Mouse (Mus musculus): Measurements from ENCODE around the gene Coq2.

The Coq2 gene

GRCm38 (mm10) chr5:100663011-100663410, 11.9 kb downstream of the Coq2 start:
- in situ Hi-C loops (cut with MboI), result loop anchor here (5.0 kb wide), 1 partner anchor 111 kb away; no protein-coding TSS in a partner anchor

- in situ Hi-C loops (cut with MboI), result no loop called here
Observed at GRCm38 (mm10) chr5:100658460-100658859, 16.5 kb downstream of the Coq2 start.

- in situ Hi-C loops (cut with MboI), result no loop called here
Observed at GRCm38 (mm10) chr5:100656352-100656751, 18.6 kb downstream of the Coq2 start.

GRCm38 (mm10) chr5:100652327-100652726, 22.6 kb downstream of the Coq2 start:
- in situ Hi-C loops (cut with MboI), result no loop called here

- in situ Hi-C loops (cut with MboI), result no loop called here
Observed at GRCm38 (mm10) chr5:100651486-100651885, 23.5 kb downstream of the Coq2 start.

GRCm38 (mm10) chr5:100650969-100651368, 24.0 kb downstream of the Coq2 start:
- in situ Hi-C loops (cut with MboI), result no loop called here

GRCm38 (mm10) chr5:100648546-100648945, 26.4 kb downstream of the Coq2 start:
- in situ Hi-C loops (cut with MboI), result no loop called here

GRCm38 (mm10) chr5:100648046-100648445, 26.9 kb downstream of the Coq2 start:
- in situ Hi-C loops (cut with MboI), result no loop called here

- in situ Hi-C loops (cut with MboI), result no loop called here
Observed at GRCm38 (mm10) chr5:100646558-100646957, 28.4 kb downstream of the Coq2 start.

- in situ Hi-C loops (cut with MboI), result no loop called here
Observed at GRCm38 (mm10) chr5:100643991-100644535, 30.9 kb downstream of the Coq2 start.

GRCm38 (mm10) chr5:100643253-100643990, 31.5 kb downstream of the Coq2 start:
- in situ Hi-C loops (cut with MboI), result no loop called here

- in situ Hi-C loops (cut with MboI), result no loop called here
Observed at GRCm38 (mm10) chr5:100642316-100642715, 32.6 kb downstream of the Coq2 start.

- in situ Hi-C loops (cut with MboI), result no loop called here
Observed at GRCm38 (mm10) chr5:100638483-100638882, 36.5 kb downstream of the Coq2 start.

- in situ Hi-C loops (cut with MboI), result no loop called here
Observed at GRCm38 (mm10) chr5:100636794-100637544, 38.0 kb downstream of the Coq2 start.

- in situ Hi-C loops (cut with MboI), result no loop called here
Observed at GRCm38 (mm10) chr5:100635908-100636307, 39.0 kb downstream of the Coq2 start.

GRCm38 (mm10) chr5:100634885-100635478, 40.0 kb downstream of the Coq2 start:
- in situ Hi-C loops (cut with MboI), result no loop called here

- in situ Hi-C loops (cut with MboI), result no loop called here
Observed at GRCm38 (mm10) chr5:100632540-100633129, 42.3 kb downstream of the Coq2 start.

- in situ Hi-C loops (cut with MboI), result no loop called here
Observed at GRCm38 (mm10) chr5:100628807-100629206, 46.1 kb downstream of the Coq2 start.

- in situ Hi-C loops (cut with MboI), result no loop called here
Observed at GRCm38 (mm10) chr5:100626526-100626925, 48.4 kb downstream of the Coq2 start.

GRCm38 (mm10) chr5:100624743-100625360, 50.1 kb downstream of the Coq2 start:
- in situ Hi-C loops (cut with MboI), result no loop called here

- in situ Hi-C loops (cut with MboI), result no loop called here
Observed at GRCm38 (mm10) chr5:100622509-100623163, 52.3 kb downstream of the Coq2 start.

All from mature B cell (primary cell).